Mouse (Mus musculus) hindbrain, embryonic 10.5 days (tissue): ENCODE measurements at regions not wholly inside any gene's neighbourhood (a gene's known extent, or its start where the extent isn't known, plus 50 kb on each side); places are given as distances from the start of the nearest gene placed in this dataset.
"Not testable (repeated sequence)": the region's sequence is repeated elsewhere in the genome, so short reads cannot be mapped to it uniquely, and the experiment has no call there.

Source experiments
- DNase-seq: peaks from one replicate; pipeline ENCODE4 v3.0.0-alpha.2; 2017; ENCODE audit warnings: low spot score
- H3K27ac ChIP-seq: fragments of 300-500 bp; sonication (generic); 2 replicates; pipeline ENCODE4 v1.5.1; 2016; ENCODE audit warnings: mild to moderate bottlenecking, moderate library complexity
- H3K27me3 ChIP-seq: fragments of 300-500 bp; sonication (generic); 2 replicates; pipeline ENCODE4 v1.6.1; 2016; ENCODE audit warnings: mild to moderate bottlenecking; ENCODE audit not compliant: poor library complexity, insufficient read depth, severe bottlenecking
- H3K36me3 ChIP-seq: fragments of 300-500 bp; sonication (generic); 2 replicates; pipeline ENCODE4 v1.6.1; 2016; ENCODE audit warnings: mild to moderate bottlenecking, moderate library complexity
- H3K4me1 ChIP-seq: fragments of 300-500 bp; sonication (generic); replicated peaks from 2 replicates; pipeline ENCODE4 v1.6.1; 2016; ENCODE audit warnings: mild to moderate bottlenecking
- H3K4me3 ChIP-seq: fragments of 300-500 bp; sonication (generic); 2 replicates; pipeline ENCODE4 v1.5.1; 2016; ENCODE audit warnings: mild to moderate bottlenecking, moderate library complexity
- H3K9me3 ChIP-seq: fragments of 300-500 bp; sonication (generic); 2 replicates; pipeline ENCODE4 v1.6.1; 2016; ENCODE audit warnings: mild to moderate bottlenecking, moderate library complexity
- WGBS: fragments of 180-500 bp; shearing (Covaris S2); methylation state at CpG from one replicate; pipeline ENCODE4 v1.1.7; 2016; 5-methylcytosine and 5-hydroxymethylcytosine counted together

DNA sequence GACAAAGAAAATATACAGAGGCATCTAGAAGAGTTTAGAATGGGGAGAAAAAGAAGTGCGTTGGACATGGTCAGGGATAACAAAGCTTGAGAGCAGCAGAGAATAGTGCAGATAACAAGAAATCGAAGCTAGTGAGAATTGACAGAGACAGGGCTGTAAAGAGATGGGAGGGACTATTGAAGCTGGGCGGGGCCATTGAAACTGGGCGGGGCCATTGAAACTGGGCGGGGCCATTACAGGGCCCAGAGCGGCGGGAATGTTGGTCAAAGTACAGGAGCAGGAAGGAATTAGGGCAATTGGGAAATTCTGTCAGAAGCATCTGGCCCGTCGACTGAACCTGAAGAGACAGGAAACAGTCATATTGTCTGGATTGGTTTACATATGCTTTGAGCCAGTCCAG is 243.3 kb upstream of the Srek1ip1 start:
- WGBS, result 74% methylated on average over 9 of the region's 9 CpGs
- Histone ChIP-seq H3K4me3 (no peak overlapping the region), H3K27me3 (no peaks in the 10 kb centered on the region), H3K4me1 (no peaks in the 10 kb centered on the region), H3K9me3 (no peaks in the 10 kb centered on the region), H3K36me3 (no peaks in the 10 kb centered on the region), H3K27ac (no peak overlapping the region)
- no peak for DNase-seq

DNA sequence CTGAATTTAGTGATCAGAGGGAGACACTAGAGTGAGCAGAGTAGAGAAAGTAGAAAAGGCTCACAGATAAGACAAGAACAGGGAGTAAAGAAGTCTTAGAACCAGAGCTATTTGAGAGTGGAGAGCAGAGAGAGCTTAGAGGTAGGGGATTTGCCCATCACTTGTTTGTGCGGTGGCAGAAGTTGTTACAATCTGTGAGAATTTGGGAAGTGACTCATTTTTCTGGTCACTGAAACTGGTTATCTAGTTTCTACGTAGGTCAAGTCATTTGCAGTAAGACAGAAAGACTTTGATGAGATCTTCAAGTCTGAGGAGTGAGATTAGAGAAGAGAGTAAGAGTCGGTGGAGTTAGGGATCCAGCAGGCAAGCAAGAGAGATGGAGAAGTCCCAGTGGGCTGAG is 239.0 kb upstream of the Srek1ip1 start:
- Histone ChIP-seq H3K4me3 (no peak overlapping the region), H3K27me3 (no peaks in the 10 kb centered on the region), H3K36me3 (no peaks in the 10 kb centered on the region), H3K4me1 (no peaks in the 10 kb centered on the region), H3K27ac (no peak overlapping the region), H3K9me3 (no peaks in the 10 kb centered on the region)
- DNase-seq, result no peak
- WGBS, result 83% methylated on average over 3 of the region's 3 CpGs

DNA sequence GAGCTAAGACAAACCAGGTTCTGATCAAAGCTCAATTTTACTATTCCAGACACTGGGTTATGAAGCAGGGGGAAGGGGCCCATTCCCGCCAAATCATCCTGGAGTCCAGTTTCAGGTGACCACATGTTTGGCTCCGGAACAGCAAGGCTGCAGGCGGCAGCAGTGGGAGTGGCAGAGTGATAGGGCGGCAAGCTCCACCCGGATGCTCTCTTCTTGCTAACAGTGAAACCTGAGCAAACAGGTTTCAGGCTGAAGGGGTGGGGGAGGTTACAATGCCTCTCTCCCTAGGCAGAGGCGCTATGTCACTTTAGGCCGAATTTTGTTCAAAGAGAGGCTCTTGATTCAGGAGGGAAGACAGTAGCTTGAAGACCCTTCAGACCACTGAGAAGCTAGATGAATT is 235.7 kb upstream of the Srek1ip1 start:
- H3K27ac ChIP-seq, H3K9me3 ChIP-seq, DNase-seq, H3K4me1 ChIP-seq, H3K4me3 ChIP-seq, H3K36me3 ChIP-seq, H3K27me3 ChIP-seq: not testable (repeated sequence)
- WGBS, result 32% methylated on average over 7 of the region's 7 CpGs

DNA sequence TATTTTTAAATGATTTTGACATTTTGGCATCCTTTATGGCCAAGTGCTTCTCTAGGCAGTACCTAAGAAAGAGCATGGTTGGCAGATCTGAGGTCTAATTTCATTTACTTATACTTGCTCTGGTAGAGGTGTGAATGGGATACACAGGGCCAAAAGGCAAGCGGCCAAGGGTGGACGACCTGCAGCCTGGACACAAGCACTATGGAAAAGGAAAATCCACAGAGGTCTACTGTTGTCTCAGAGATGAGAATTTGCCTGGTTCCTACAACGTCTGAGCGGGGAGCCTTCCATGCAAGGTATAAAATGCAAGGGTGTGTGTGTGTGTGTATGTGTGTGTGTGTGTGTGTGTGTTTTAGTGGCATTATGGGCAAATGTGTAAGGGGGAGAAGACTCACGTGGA is 232.4 kb upstream of the Srek1ip1 start:
- no peak overlapping the region for H3K4me3 ChIP-seq
- H3K27me3 ChIP-seq, result no peaks in the 10 kb centered on the region
- peaks cover 12% of the 10 kb centered on the region; the same call in 1 of the 2 replicates for H3K4me1 ChIP-seq
- no peak for DNase-seq
- H3K36me3 ChIP-seq, result no peaks in the 10 kb centered on the region
- no peak overlapping the region for H3K27ac ChIP-seq
- 89% methylated on average over 5 of the region's 5 CpGs for WGBS
- H3K9me3 ChIP-seq, result no peaks in the 10 kb centered on the region

DNA sequence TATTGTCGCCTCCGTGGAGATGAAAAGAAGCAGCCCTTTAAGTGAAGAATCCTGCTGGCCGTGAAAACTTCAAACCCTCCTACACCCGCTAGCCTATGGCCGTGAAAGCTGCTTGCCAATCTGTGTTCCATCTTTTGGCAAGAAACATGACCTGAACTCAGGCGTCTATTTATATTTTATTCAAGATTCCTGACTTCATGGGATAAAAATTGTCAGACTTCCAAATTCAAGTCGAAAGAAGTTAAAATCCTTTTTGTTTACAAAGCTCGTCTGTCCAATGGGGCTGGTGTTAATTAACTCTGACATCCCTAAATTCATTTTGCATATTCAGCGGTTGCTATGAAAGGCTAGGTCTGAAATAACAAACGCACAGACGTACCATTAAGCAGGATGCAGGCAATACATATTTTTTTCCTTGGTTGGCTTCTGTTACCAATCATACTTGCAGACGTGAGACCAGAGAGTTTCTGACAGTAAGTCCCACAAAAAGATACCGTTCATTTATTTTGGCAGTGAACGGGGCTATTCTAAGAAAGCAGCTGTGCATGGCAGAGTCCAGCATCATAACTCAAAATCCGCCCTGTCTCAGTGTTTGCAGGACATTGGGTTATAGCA is 231.7 kb upstream of the Srek1ip1 start:
- Histone ChIP-seq H3K4me3 (no peak overlapping the region), H3K4me1 (peaks cover 12% of the 10 kb centered on the region; the same call in 1 of the 2 replicates), H3K36me3 (no peaks in the 10 kb centered on the region), H3K27ac (no peak overlapping the region), H3K9me3 (no peaks in the 10 kb centered on the region), H3K27me3 (no peaks in the 10 kb centered on the region)
- WGBS, result 73% methylated on average over 15 of the region's 15 CpGs
- DNase-seq, result no peak

DNA sequence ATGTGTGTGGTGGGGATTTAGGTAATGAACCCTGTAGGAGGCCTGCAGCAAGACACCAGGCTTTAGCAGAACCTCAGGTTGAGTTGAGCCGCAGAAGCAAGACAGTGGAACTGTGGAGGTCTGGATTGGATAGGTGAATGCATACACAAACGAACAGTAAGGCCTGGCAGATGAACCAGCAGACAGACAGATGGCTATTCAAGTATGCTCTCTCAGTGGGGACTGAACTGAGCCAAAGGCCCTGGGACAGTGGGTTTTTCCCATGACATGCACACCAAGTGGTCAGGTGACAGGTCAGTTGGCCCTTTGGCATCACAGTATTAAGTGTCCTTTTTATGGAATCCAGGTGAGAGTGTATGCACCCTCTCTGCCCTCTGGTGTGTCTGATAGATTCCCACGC is 229.7 kb upstream of the Srek1ip1 start:
- 58% methylated on average over 3 of the region's 3 CpGs for WGBS
- no peak for DNase-seq
- peaks cover 12% of the 10 kb centered on the region; the same call in 1 of the 2 replicates for H3K4me1 ChIP-seq
- no peaks in the 10 kb centered on the region for H3K9me3 ChIP-seq
- H3K4me3 ChIP-seq, result no peak overlapping the region
- H3K36me3 ChIP-seq, result no peaks in the 10 kb centered on the region
- H3K27ac ChIP-seq, result no peak overlapping the region
- no peaks in the 10 kb centered on the region for H3K27me3 ChIP-seq

DNA sequence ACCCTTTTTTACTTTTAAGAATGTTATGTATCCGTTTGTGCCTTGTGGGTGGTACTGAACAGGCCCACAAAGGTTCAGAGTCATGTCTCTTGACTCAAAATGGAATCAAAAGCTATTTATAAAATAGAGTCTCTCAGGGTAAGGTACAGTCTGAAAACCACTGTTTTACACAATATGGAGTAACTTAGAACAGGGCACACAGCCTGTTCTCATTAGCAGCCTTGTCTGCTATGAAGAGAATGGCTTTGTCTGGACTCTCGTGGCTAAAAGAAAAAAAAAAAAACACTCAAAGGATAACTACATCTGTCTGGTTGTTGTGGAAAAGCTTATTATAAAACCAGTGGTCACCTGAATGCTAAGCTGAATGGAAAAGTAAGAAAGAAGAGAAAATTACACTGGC is 229.3 kb upstream of the Srek1ip1 start:
- Histone ChIP-seq H3K4me1 (peaks cover 12% of the 10 kb centered on the region; the same call in 1 of the 2 replicates), H3K27me3 (no peaks in the 10 kb centered on the region), H3K9me3 (no peaks in the 10 kb centered on the region), H3K27ac (no peak overlapping the region), H3K36me3 (no peaks in the 10 kb centered on the region), H3K4me3 (no peak overlapping the region)
- WGBS, result 50% methylated on average over 2 of the region's 2 CpGs
- no peak for DNase-seq

DNA sequence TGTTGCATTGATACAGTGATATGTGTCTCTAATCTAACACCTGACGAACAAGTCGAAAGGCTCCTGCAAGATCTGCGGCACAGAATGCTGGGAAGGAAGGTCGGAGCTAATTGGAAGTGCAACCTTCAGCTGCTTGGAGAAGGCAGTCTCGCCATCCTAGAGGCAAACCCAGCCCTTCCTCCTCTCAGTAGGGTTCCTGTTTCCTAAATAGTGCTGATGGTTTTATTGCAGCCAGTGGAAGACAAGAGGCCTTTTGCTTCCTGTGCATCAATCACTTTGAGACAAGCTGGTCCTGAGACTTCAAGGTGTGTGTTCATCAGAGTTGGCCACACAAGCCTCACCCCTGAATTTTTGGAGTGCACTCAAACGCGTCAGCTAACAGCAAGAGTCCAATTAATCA is 228.4 kb upstream of the Srek1ip1 start:
- 43% methylated on average over 7 of the region's 7 CpGs for WGBS

DNA sequence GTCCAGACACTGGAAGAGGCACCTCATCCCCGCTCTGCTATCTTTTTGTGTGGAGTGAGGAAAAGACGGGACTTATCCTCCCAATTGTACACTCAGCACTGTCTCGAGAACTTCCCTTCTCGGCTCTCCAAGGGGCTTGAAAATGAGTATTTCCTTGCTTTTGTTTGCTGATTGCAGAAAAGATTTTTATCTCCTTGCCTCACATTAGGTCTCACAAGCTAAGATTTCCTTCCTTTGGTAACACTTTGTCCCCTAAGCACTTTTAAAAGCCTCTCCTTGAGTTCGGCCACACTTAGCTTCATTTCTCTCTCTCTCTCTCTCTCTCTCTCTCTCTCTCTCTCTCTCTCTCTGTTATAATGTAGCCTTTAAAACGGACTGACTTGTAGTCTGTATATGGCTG is 222.5 kb upstream of the Srek1ip1 start:
- DNase-seq, result no peak
- Histone ChIP-seq H3K27me3 (no peaks in the 10 kb centered on the region), H3K4me1 (no peaks in the 10 kb centered on the region; the same call in 1 of the 2 replicates), H3K4me3 (no peak overlapping the region), H3K9me3 (no peaks in the 10 kb centered on the region), H3K27ac (no peak overlapping the region), H3K36me3 (no peaks in the 10 kb centered on the region)
- 64% methylated on average over 6 of the region's 6 CpGs for WGBS

More for the DNA sequence above, 228.4 kb upstream of the Srek1ip1 start:
- no peak for DNase-seq
- Histone ChIP-seq H3K36me3 (no peaks in the 10 kb centered on the region), H3K4me1 (peaks cover 12% of the 10 kb centered on the region; the same call in 1 of the 2 replicates), H3K9me3 (no peaks in the 10 kb centered on the region), H3K27ac (no peak overlapping the region), H3K4me3 (no peak overlapping the region), H3K27me3 (no peaks in the 10 kb centered on the region)

DNA sequence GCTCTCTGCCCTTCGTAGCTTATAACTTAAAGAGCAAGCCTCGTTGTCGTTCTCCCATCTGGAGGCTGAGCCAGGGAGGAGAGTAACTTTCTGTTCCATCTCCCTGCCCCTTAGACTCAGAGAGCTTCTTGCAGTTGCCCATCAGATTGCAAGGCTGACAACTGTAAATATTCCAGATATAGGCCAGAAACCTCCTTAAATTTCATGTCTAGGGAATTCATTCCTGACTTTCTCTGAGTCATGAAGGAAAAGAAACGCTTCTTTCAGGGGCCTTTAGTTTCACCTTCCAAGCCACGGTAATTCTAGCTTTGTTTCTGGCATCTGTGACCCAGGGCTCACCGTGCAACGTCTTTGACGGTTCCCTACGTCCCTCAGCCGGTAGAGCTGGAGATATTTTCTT is 220.0 kb upstream of the Srek1ip1 start:
- no peak overlapping the region for H3K4me3 ChIP-seq
- no peaks in the 10 kb centered on the region for H3K27me3 ChIP-seq
- H3K9me3 ChIP-seq, result no peaks in the 10 kb centered on the region
- H3K27ac ChIP-seq, result no peak overlapping the region
- no peaks in the 10 kb centered on the region for H3K36me3 ChIP-seq
- no peak for DNase-seq
- H3K4me1 ChIP-seq, result peaks cover 4% of the 10 kb centered on the region; the same call in 1 of the 2 replicates
- 69% methylated on average over 10 of the region's 10 CpGs for WGBS

DNA sequence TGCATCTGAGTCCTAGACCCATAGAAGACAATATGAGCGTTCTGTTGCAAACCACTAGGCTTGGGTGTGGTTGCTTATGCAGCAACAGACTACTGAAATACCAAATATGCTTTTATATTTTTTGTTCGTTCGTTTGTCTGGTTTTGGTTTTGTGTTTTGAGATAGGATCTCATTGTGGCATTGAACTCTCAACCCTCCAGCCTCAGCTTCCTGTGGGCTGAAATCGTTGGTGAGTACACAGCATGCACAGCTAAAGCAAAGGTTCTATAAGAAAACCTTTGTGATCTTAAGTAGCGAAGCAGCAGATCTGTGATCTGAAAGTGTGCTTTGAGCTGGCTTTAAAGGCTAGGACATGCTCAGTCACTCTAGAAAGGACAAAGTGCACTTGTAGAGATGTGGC is 217.9 kb upstream of the Srek1ip1 start:
- DNase-seq, result no peak
- Histone ChIP-seq H3K9me3 (no peaks in the 10 kb centered on the region), H3K27ac (no peak overlapping the region), H3K36me3 (no peaks in the 10 kb centered on the region), H3K27me3 (no peaks in the 10 kb centered on the region), H3K4me1 (peaks cover 11% of the 10 kb centered on the region), H3K4me3 (no peak overlapping the region)
- 90% methylated on average over 5 of the region's 5 CpGs for WGBS

DNA sequence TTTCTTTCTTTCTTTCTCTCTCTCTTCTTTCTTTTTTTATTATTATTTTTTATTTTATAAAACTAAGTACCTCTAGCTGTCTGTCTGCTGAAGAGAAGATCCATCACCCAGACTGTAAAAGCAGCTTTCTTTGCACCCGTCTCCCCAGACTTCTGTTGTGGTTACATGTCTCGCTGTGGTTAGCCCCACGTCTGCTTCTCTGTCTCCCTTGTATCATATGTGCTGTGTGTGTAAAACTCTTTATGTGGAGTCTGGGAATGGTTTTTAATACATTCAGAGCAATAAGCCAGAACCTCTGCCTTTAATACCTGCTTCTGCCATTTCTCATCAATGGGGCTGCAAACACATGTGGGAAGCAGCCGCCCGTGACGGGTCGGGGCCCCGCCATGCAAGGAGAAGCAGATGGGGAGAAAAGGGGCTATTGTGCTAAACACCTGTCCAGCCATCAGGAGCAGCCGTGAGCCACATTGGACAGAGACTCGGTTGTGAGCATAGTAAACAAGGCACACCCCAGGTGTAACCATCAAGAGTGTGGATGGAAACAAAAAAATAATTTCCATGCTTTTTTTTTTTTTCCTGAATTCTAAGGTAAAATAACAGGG is 216.0 kb upstream of the Srek1ip1 start:
- H3K9me3 ChIP-seq, result no peaks in the 10 kb centered on the region
- no peaks in the 10 kb centered on the region for H3K36me3 ChIP-seq
- H3K27me3 ChIP-seq, result no peaks in the 10 kb centered on the region
- no peak for DNase-seq
- 74% methylated on average over 10 of the region's 10 CpGs for WGBS
- H3K27ac ChIP-seq, result no peak overlapping the region
- H3K4me3 ChIP-seq, result no peak overlapping the region
- H3K4me1 ChIP-seq, result peaks cover 11% of the 10 kb centered on the region; the same call in 1 of the 2 replicates

DNA sequence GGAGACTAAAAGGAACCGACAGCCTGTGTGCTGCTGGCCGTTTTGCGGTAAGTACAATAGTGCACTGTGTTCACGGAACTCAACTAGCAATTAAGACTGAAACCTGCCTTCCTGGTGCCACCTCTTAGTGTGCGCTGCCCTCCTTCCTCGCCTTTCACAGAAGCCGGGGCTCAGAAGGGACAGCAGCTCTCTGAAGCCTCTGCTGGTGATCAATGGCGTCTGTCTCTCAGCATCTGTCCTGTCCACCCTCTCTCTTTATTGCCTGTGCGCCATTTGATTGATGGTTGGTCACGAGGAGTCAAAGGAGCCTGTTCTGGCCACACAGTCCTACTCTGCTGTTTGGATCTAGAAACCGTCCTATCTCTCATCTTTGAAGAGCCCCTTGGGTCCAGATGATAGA is 214.4 kb upstream of the Srek1ip1 start:
- no peaks in the 10 kb centered on the region for H3K27me3 ChIP-seq
- H3K4me3 ChIP-seq, result no peak overlapping the region
- H3K4me1 ChIP-seq, result peaks cover 11% of the 10 kb centered on the region; the same call in 1 of the 2 replicates
- H3K9me3 ChIP-seq, result no peaks in the 10 kb centered on the region
- WGBS, result 70% methylated on average over 11 of the region's 11 CpGs
- 0 out of 2 replicates have a peak overlapping the region, but pooled peaks have one; percentile 1 for H3K27ac ChIP-seq
- no peaks in the 10 kb centered on the region for H3K36me3 ChIP-seq
- DNase-seq, result no peak
